In genomic region chr9:7872775-7873439, GRCm38 (mm10) we compare ENCODE assay signal across 8 mouse cellular contexts. TPM values are rescaled to one million over a fixed set of nuclear protein-coding genes. Genes with fewer than 3 reads are reported as not detected.
DNase-seq lines count a peak whose midpoint lies in the region; ATAC-seq lines count a peak whose summit lies in the region.

TSS of gene Birc3 (minus strand) at chr9:7873186.

- no peaks in the 10 kb centered on the region for H3K9me3 ChIP-seq in embryonic facial prominence, embryonic 14.5 days (ENCODE audit: control insufficient read depth, low read length)
- no peaks in the 10 kb centered on the region for H3K9me3 ChIP-seq in heart, embryonic 10.5 days
- H3K9me3 ChIP-seq in liver, embryonic 15.5 days (replicated peaks): no peaks in the 10 kb centered on the region

- H3K4me2 ChIP-seq in embryonic facial prominence, embryonic 14.5 days (ENCODE audit: low read depth, low read length): peak within 1 kb of the TSS; percentile 77
- H3K4me2 ChIP-seq in liver, embryonic 15.5 days: peak within 1 kb of the TSS; percentile 77

- peak; percentile 8 for DNase-seq in right cerebral cortex, adult 18-20 months
- no peak for DNase-seq in right cerebral cortex, postnatal 36 days (ENCODE audit: low spot score in 2 of 2)
- DNase-seq in embryonic facial prominence, embryonic 14.5 days (ENCODE audit: low spot score): peak; percentile 89
- peak; percentile 89 for DNase-seq in heart, embryonic 10.5 days (ENCODE audit: low spot score)
- peak; percentile 84 for DNase-seq in kidney, adult 9 months
- DNase-seq in neural tube, embryonic 10.5 days (ENCODE audit: extremely low spot score, low spot score): peak; percentile 73
- DNase-seq in testis, postnatal 14 days (ENCODE audit: low spot score): peak; percentile 56

- H3K4me1 ChIP-seq in embryonic facial prominence, embryonic 14.5 days (ENCODE audit: control insufficient read depth, insufficient read depth, low read length): 0 out of 2 replicates have a peak, but pooled peaks cover 3% of the 10 kb centered on the region
- H3K4me1 ChIP-seq in heart, embryonic 10.5 days: no peaks in the 10 kb centered on the region
- peaks cover 28% of the 10 kb centered on the region for H3K4me1 ChIP-seq in liver, embryonic 15.5 days (replicated peaks)

- H3K4me3 ChIP-seq in embryonic facial prominence, embryonic 14.5 days (ENCODE audit: low read depth, low read length): peak within 1 kb of the TSS; percentile 64
- peak within 1 kb of the TSS; percentile 76 for H3K4me3 ChIP-seq in heart, embryonic 10.5 days
- H3K4me3 ChIP-seq in liver, embryonic 15.5 days (replicated peaks): peak within 1 kb of the TSS; percentile 64

- peak within 1 kb of the TSS; percentile 84 for H3K9ac ChIP-seq in embryonic facial prominence, embryonic 14.5 days (ENCODE audit: low read depth, low read length)
- peak within 1 kb of the TSS; percentile 65 for H3K9ac ChIP-seq in liver, embryonic 15.5 days

- peak; percentile 91 for ATAC-seq in embryonic facial prominence, embryonic 14.5 days (ENCODE audit: low read depth)
- peak; percentile 97 for ATAC-seq in liver, embryonic 15.5 days (ENCODE audit: insufficient read depth)

- peak within 1 kb of the TSS; percentile 86 for H3K27ac ChIP-seq in embryonic facial prominence, embryonic 14.5 days (replicated peaks; ENCODE audit: low read depth, low read length)
- peak within 1 kb of the TSS; percentile 94 for H3K27ac ChIP-seq in heart, embryonic 10.5 days
- peak within 1 kb of the TSS; percentile 81 for H3K27ac ChIP-seq in liver, embryonic 15.5 days (replicated peaks)

- no peaks in the 10 kb centered on the region for H3K36me3 ChIP-seq in embryonic facial prominence, embryonic 14.5 days (ENCODE audit: control insufficient read depth, insufficient read depth, low read length)
- no peaks in the 10 kb centered on the region for H3K36me3 ChIP-seq in heart, embryonic 10.5 days
- H3K36me3 ChIP-seq in liver, embryonic 15.5 days (replicated peaks): no peaks in the 10 kb centered on the region

- no peaks in the 10 kb centered on the region for H3K27me3 ChIP-seq in embryonic facial prominence, embryonic 14.5 days (replicated peaks; ENCODE audit: control insufficient read depth, insufficient read depth, low read length)
- no peaks in the 10 kb centered on the region for H3K27me3 ChIP-seq in heart, embryonic 10.5 days (ENCODE audit: insufficient read depth, poor library complexity, severe bottlenecking)
- no peaks in the 10 kb centered on the region for H3K27me3 ChIP-seq in liver, embryonic 15.5 days

- WGBS in embryonic facial prominence, embryonic 14.5 days: 3% methylated on average over 13 of the region's 26 CpGs
- WGBS in heart, embryonic 10.5 days: 7% methylated on average over 26 of the region's 26 CpGs
- under 1% methylated on average over 26 of the region's 26 CpGs for WGBS in liver, embryonic 15.5 days (ENCODE audit: insufficient replicate concordance)

RNA-seq across cellular contexts. Expression of gene Birc3, which starts in this region (rescaled TPM):
- 14.6 and 16.1 TPM in 2 replicates for polyA plus RNA-seq in embryonic facial prominence, embryonic 14.5 days (2014; fragmentation: Nextera tagmentation; extraction: Ambion mirVana)
- 4.9 and 5.2 TPM in 2 replicates for polyA plus RNA-seq in heart, embryonic 10.5 days (2016; fragmentation: Nextera tagmentation; extraction: Ambion mirVana)
- polyA plus RNA-seq in liver, embryonic 15.5 days (2015; fragmentation: Nextera tagmentation; extraction: Ambion mirVana): 7.0 and 7.1 TPM in 2 replicates

Comparison
In these comparisons a context has a peak if more than half of its experiments do, and no peak if none do; other contexts are left out.
1. DNase-seq: peak in right cerebral cortex, adult 18-20 months (single experiment), embryonic facial prominence, embryonic 14.5 days (single experiment), heart, embryonic 10.5 days (single experiment), kidney, adult 9 months (single experiment), neural tube, embryonic 10.5 days (single experiment) and testis, postnatal 14 days (single experiment); none in right cerebral cortex, postnatal 36 days (0 of 2).
2. Peak in every context shown above with its lines, with median percentiles within 50 percentile points of each other: H3K27ac ChIP-seq and H3K4me3 ChIP-seq.